Mouse (Mus musculus) intestine, embryonic 16.5 days (tissue): ENCODE measurements around the gene Dph2. TPM values are rescaled to one million over a fixed set of nuclear protein-coding genes. Genes with fewer than 3 reads are reported as not detected.

Source experiments
- ATAC-seq: fragments of 200-750 bp; cut with Nextera tagmentation; 2 replicates; pipeline ENCODE4 v1.8.0; 2017; ENCODE audit warnings: moderate TSS enrichment, moderate library complexity
- H3K27ac ChIP-seq: fragments of 300-500 bp; sonication (generic); 2 replicates; pipeline ENCODE4 v1.5.1; 2014; ENCODE audit warnings: mild to moderate bottlenecking, low read length
- H3K27me3 ChIP-seq: fragments of 300-500 bp; sonication (generic); replicated peaks from 2 replicates; pipeline ENCODE4 v1.6.1; 2014; ENCODE audit warnings: low read length, control low read depth, mixed read lengths; ENCODE audit not compliant: control insufficient read depth, insufficient read depth
- H3K36me3 ChIP-seq: fragments of 300-500 bp; sonication (generic); 2 replicates; pipeline ENCODE4 v1.6.1; 2014; ENCODE audit warnings: low read length, control low read depth; ENCODE audit not compliant: control insufficient read depth, insufficient read depth
- H3K4me1 ChIP-seq: fragments of 300-500 bp; sonication (generic); 2 replicates; pipeline ENCODE4 v1.6.1; 2014; ENCODE audit warnings: low read length, control low read depth, mixed read lengths; ENCODE audit not compliant: control insufficient read depth, insufficient read depth
- H3K4me2 ChIP-seq: fragments of 300-500 bp; sonication (generic); 2 replicates; pipeline ENCODE4 v1.6.1; 2014; ENCODE audit warnings: low read depth, low read length, control low read depth
- H3K4me3 ChIP-seq: fragments of 300-500 bp; sonication (generic); 2 replicates; pipeline ENCODE4 v1.5.1; 2014; ENCODE audit warnings: mild to moderate bottlenecking, low read length
- H3K9ac ChIP-seq: fragments of 300-500 bp; sonication (generic); 2 replicates; pipeline ENCODE4 v1.6.1; 2014; ENCODE audit warnings: low read depth, low read length
- H3K9me3 ChIP-seq: fragments of 300-500 bp; sonication (generic); 2 replicates; pipeline ENCODE4 v1.6.1; 2016; ENCODE audit warnings: low read length, control low read depth; ENCODE audit not compliant: control insufficient read depth
- WGBS: fragments of 180-500 bp; shearing (Covaris S2); extraction: QIAGEN DNeasy Blood & Tissue Kit; methylation state at CpG from one replicate; pipeline ENCODE4 v1.1.7; 2014; 5-methylcytosine and 5-hydroxymethylcytosine counted together
- polyA plus RNA-seq: library from polyadenylated mRNA; unstranded; fragments of >200 nt; fragmentation: Nextera tagmentation; extraction: Ambion mirVana; gene quantifications from 2 replicates; pipeline ENCODE4 v1.2.1, GENCODE M21; 2015

The Dph2 gene
- polyA plus RNA-seq, 1 experiment from 2014 or later = 19.4 TPM

DNA sequence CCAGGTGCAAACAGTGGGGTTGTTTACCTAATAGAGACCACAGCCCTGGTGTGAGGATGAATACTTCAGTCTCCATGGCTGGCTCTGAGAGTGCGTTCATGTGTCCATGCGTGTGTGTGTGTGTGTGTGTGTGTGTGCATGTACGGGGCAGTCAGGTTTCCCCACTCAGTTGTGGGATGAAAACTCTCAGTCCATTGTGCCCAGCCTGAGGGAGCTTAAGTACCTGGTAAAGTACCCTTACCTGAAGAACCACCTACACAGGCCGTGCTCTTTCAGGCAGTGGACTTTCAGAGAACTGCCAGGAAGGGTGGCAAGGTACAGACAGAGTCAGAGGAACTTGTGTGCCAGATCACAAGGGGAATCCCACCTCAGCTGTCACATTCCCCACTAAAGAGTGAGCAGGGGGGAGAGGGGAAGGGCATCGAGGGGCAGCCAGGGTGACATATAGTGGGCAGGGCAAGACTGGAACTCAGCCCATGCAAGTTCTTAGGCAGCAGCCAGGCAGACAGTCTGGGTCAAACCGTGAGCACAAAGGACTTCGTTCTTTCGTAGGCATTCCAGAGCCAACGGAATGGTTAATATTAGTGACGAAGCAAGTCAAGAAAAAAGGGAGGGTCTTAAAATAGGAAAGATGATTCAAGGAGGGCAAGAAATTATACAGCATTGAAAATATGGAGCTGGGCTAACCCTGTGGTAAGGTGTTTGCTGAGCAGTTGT lies 39.5 kb downstream of the Dph2 start:
- ATAC-seq = no peak
- Histone ChIP-seq H3K27ac (no peak overlapping the region), H3K9ac (no peak overlapping the region), H3K36me3 (no peaks in the 10 kb centered on the region), H3K9me3 (no peaks in the 10 kb centered on the region), H3K27me3 (no peaks in the 10 kb centered on the region), H3K4me1 (no peaks in the 10 kb centered on the region), H3K4me2 (no peak overlapping the region), H3K4me3 (no peak overlapping the region)
- 82% methylated on average over 10 of the region's 10 CpGs for WGBS

DNA sequence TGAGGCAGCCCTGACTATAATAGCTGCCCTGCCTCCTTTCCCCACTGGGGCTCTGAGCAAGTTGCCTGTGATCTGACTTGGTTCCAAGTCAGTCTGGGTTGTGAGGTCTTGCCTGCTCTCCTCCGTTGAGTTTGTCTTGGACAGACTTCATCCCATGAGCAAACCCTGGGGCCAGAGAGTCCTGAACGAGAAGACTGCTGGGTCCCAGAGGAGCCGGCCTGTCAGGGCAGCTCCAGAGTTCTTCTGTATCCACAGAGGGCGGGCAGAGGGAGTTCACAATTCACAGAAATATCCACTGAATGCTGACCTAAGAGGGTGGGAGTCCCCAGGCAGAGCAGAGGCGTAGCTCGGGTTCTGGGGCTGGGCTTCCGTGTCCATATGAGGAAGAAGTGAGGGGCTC lies 41.0 kb downstream of the Dph2 start:
- WGBS = 76% methylated on average over 7 of the region's 7 CpGs
- Histone ChIP-seq H3K9ac (no peak overlapping the region), H3K36me3 (no peaks in the 10 kb centered on the region), H3K4me1 (no peaks in the 10 kb centered on the region), H3K27ac (no peak overlapping the region), H3K27me3 (no peaks in the 10 kb centered on the region), H3K4me2 (no peak overlapping the region), H3K9me3 (no peaks in the 10 kb centered on the region), H3K4me3 (no peak overlapping the region)
- ATAC-seq = no peak

DNA sequence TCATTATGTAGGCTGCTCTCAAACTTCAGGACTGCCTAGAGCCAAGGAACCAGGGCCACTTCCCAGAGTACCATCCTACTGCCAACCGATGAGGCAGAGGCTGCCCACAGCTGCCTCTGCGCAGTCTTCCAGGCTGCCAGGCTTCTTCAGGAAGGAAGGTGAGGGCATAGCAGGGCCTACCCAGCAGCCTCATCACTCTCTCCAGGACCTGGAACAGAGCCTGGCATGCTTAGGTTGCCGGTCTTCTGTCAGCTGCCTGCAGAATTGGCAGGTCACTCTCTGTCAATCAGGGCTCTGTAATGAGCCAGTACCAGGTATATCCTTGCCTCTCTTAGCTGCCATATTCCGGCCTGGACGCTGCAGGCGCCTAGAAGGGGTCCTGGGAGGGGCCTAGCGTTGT lies 41.7 kb downstream of the Dph2 start:
- H3K27me3 ChIP-seq = no peaks in the 10 kb centered on the region
- no peaks in the 10 kb centered on the region for H3K4me1 ChIP-seq
- no peaks in the 10 kb centered on the region for H3K36me3 ChIP-seq
- no peak overlapping the region for H3K4me2 ChIP-seq
- H3K9ac ChIP-seq = no peak overlapping the region
- H3K9me3 ChIP-seq = no peaks in the 10 kb centered on the region
- no peak overlapping the region for H3K4me3 ChIP-seq
- ATAC-seq = no peak
- H3K27ac ChIP-seq = no peak overlapping the region
- WGBS = 84% methylated on average over 7 of the region's 7 CpGs

DNA sequence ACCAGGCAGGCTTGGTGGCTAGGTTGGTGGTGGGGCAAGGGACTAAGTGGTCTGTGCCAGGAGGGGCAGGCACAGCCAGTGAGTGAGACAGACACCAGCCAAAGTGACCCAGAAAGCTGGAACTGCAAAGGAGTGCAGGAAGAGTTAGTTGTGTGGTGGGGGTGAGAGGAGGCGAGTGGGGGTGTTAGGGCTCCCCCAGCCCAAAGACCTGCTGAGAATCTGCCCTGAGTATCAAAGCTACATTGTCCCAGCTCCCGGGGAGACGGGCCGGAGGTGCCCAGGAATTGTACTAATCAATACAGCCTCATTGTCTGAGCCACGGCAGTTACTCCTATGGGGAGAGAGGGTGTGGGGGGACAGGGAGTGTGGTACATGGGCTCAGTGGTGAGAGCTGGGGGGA lies 42.3 kb downstream of the Dph2 start:
- no peaks in the 10 kb centered on the region for H3K27me3 ChIP-seq
- no peak overlapping the region for H3K4me2 ChIP-seq
- no peak overlapping the region for H3K9ac ChIP-seq
- H3K36me3 ChIP-seq = no peaks in the 10 kb centered on the region
- WGBS = 69% methylated on average over 5 of the region's 5 CpGs
- no peak for ATAC-seq
- H3K9me3 ChIP-seq = no peaks in the 10 kb centered on the region
- H3K4me1 ChIP-seq = no peaks in the 10 kb centered on the region
- no peak overlapping the region for H3K4me3 ChIP-seq
- no peak overlapping the region for H3K27ac ChIP-seq

DNA sequence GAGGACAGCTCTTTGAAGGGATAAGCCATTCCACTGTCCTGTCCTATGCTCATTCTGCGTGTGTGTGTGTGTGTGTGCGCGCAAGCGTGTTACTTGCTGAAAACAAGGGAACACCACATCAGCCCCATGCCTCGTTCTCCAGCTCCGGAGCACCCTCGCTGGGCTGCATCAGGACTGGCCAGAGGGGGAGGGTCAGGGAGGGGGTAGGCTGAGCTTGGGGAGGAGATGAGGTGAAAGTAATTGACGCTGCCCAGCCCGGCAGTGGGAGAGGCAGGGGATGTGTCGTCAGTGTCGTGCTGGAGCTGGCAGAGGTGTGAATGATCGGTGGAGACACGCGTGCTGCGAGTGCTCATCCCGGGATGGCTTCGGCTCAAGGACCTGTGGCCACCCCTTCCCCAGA lies 42.8 kb downstream of the Dph2 start:
- ATAC-seq = no peak
- Histone ChIP-seq H3K4me1 (no peaks in the 10 kb centered on the region), H3K36me3 (no peaks in the 10 kb centered on the region), H3K27me3 (no peaks in the 10 kb centered on the region), H3K9ac (no peak overlapping the region), H3K4me2 (no peak overlapping the region), H3K4me3 (no peak overlapping the region), H3K9me3 (no peaks in the 10 kb centered on the region), H3K27ac (no peak overlapping the region)
- 54% methylated on average over 17 of the region's 17 CpGs for WGBS

DNA sequence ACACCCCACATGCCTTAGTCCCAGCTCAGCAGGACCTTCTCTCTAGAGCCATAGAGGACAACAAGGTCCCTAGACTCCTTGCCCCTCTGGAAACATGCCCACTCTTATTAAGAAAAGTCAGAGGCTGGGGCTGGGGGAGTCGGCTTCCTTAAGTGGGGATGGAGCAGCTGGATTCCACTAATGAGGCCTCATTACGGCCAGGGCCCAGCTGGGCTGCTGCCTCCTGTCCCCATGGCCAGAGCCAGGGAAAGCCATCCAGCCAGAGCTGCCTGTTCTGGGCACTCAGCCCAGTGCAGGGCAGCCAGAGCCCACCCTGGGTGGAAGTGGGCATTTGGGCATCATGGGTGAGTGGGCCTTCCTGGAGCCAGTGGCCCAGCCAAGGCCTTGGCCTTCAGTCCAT lies 44.8 kb downstream of the Dph2 start:
- Histone ChIP-seq H3K9ac (no peak overlapping the region), H3K27ac (peak overlapping the region; percentile 42; the same call in 1 of the 2 replicates), H3K4me1 (no peaks in the 10 kb centered on the region), H3K9me3 (no peaks in the 10 kb centered on the region), H3K4me3 (no peak overlapping the region), H3K36me3 (no peaks in the 10 kb centered on the region), H3K4me2 (no peak overlapping the region), H3K27me3 (no peaks in the 10 kb centered on the region)
- peak; percentile 34; the same call in 1 of the 2 replicates for ATAC-seq
- WGBS = 54% methylated on average over 2 of the region's 2 CpGs

DNA sequence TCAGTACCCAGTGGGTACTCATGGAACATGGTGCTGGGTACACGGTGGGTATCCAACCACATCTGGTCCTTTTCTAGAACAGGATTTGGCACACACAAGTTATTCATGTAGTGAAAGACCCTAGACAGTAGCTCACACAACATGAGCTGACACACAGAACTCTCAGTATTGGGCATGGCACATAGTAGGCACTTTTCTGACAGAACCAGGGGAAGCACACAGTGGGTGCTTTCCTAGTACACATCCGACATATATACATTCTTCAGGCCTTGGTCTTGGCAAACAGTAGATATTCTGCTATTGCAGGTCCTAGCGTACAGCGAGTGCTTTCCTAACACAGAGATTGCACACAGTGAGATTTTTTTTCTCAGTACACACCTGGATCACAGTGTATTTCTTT lies 45.6 kb downstream of the Dph2 start:
- Histone ChIP-seq H3K4me1 (no peaks in the 10 kb centered on the region), H3K27ac (no peak overlapping the region), H3K4me3 (no peak overlapping the region), H3K4me2 (no peak overlapping the region), H3K36me3 (no peaks in the 10 kb centered on the region), H3K9ac (no peak overlapping the region), H3K9me3 (no peaks in the 10 kb centered on the region), H3K27me3 (no peaks in the 10 kb centered on the region)
- no peak for ATAC-seq
- WGBS = 96% methylated on average over 4 of the region's 4 CpGs

DNA sequence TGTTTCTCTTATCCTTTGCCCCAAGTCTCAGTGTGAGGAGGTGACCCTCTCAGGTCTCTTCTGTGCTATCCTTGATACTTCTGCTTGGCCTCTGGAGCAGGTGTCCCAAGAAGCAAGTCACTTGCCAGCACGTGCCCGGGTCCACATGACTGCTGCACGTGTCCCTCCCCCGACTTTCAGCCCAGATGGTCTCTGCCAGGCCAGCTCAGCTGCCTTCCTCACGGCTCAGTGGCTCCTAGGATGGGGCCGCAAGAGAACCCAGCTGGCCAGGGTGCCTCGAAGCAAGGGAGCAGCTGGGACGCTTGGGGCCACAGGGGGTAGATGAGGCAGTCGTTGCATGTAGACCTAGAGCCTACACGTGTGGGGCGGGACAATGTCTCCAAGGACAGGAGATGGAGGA lies 46.5 kb downstream of the Dph2 start:
- 83% methylated on average over 11 of the region's 11 CpGs for WGBS
- no peaks in the 10 kb centered on the region for H3K36me3 ChIP-seq
- no peaks in the 10 kb centered on the region for H3K9me3 ChIP-seq
- no peak for ATAC-seq
- no peaks in the 10 kb centered on the region for H3K27me3 ChIP-seq
- no peak overlapping the region for H3K4me3 ChIP-seq
- H3K4me2 ChIP-seq = no peak overlapping the region
- H3K4me1 ChIP-seq = no peaks in the 10 kb centered on the region
- no peak overlapping the region for H3K9ac ChIP-seq
- H3K27ac ChIP-seq = no peak overlapping the region

DNA sequence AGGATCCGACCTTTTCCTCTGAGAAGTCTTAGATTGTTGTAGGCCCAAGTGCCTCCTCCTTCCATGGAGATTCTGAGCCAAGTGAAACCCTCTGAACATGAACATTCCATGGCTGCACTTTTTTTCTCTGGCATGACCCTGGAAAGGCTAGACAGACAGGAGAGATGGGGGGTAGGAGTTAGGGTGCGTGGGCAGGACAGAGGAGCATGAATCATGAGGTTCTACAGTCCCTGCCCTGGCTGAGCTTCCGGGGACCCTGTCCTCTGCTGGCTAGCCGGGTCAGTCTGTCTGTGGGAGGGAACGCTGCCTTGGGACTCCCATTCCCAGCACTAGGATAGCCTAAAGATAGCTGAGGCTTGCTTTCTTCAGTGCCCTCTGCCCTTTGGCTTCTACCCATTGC lies 47.4 kb downstream of the Dph2 start:
- no peaks in the 10 kb centered on the region for H3K9me3 ChIP-seq
- H3K4me1 ChIP-seq = no peaks in the 10 kb centered on the region
- no peak overlapping the region for H3K9ac ChIP-seq
- no peaks in the 10 kb centered on the region for H3K27me3 ChIP-seq
- ATAC-seq = no peak
- WGBS = 86% methylated on average over 5 of the region's 5 CpGs
- no peak overlapping the region for H3K27ac ChIP-seq
- H3K4me3 ChIP-seq = no peak overlapping the region
- no peak overlapping the region for H3K4me2 ChIP-seq
- no peaks in the 10 kb centered on the region for H3K36me3 ChIP-seq

DNA sequence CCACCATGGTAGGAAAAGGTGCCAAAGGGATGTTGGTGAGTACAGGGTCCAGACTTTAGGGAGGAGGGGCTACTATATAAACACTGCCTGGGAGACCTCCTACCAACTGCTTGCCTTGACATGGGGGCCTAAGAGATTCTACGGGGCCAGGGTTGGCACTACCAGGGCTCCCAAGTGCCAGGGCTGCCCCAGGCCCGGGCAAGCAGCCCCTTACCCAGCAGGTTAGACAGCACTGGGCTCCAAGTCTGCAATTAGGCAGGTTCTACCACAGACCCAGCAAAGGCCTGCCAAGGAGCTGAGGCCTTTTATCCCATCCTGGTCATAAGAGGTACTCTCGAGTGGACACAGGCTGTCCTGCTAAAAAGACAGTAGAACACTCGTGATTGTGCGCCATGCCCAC lies 48.7 kb downstream of the Dph2 start:
- H3K36me3 ChIP-seq = no peaks in the 10 kb centered on the region
- H3K4me2 ChIP-seq = no peak overlapping the region
- 90% methylated on average over 5 of the region's 5 CpGs for WGBS
- ATAC-seq = no peak
- H3K27ac ChIP-seq = no peak overlapping the region
- no peak overlapping the region for H3K4me3 ChIP-seq
- no peaks in the 10 kb centered on the region for H3K27me3 ChIP-seq
- no peaks in the 10 kb centered on the region for H3K4me1 ChIP-seq
- no peaks in the 10 kb centered on the region for H3K9me3 ChIP-seq
- H3K9ac ChIP-seq = no peak overlapping the region
